Mouse (Mus musculus) ES-Bruce4 (cell line): ENCODE results near the gene Vat1.

Source experiments
- CTCF ChIP-seq: IDR thresholded peaks from one replicate; pipeline ENCODE4 v1.8.1; 2011; ENCODE audit warnings: low read depth, low read length
- POLR2A ChIP-seq: IDR thresholded peaks from one replicate; pipeline ENCODE4 v1.8.1; 2011; ENCODE audit warnings: low read length; ENCODE audit not compliant: insufficient read depth

GRCm38 (mm10) chr11:101459716-101460115, 6.3 kb downstream of the Vat1 start:
- TF ChIP-seq CTCF (no peak), POLR2A (no peak)
